Mouse (Mus musculus) left cerebral cortex, postnatal 36 days (tissue): ENCODE results near the gene Lsamp. TPM values are rescaled to one million over a fixed set of nuclear protein-coding genes. Genes with fewer than 3 reads are reported as not detected.
A peak's percentile ranks its signal among the peaks of the same experiment; 100 is the strongest.

Experiments
- DNase-seq, 2 experiments: peaks; one replicate each; pipeline ENCODE4 v3.0.0; 2021 to 2022; ENCODE audit warnings: low spot score in 2 of 2, mixed read lengths in 1 of 2
- intact Hi-C: fragments of 180-260 bp; cut with DNase I; formaldehyde crosslinking; loops from one replicate; pipeline ENCODE4 v1.15.1; 2025
- total RNA-seq, 2 experiments: library from RNA; stranded (reverse); gene quantifications; 2 replicates each; pipeline ENCODE4 v1.2.3; 2021

Lsamp gene
- total RNA-seq, 2 experiments from 2014 or later, result 210 to 260 TPM

DNA sequence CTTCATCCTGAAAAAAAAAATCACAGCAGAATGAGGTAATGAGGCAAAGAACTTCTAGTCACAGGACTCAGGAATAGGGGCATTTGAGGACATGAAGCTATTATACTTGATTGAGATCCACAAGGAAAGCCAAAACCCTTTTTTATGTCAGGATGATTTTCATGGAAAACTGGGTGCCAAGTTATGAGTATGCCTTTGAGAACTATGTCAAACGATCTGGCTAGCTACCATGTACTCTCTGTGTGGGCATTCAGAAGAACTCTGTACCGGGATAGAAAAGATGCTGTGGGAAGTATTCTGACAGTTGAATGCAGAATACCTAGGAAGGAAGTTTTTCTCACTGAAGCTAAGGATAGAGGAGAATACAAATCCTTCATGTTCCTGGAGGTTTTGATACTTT, 1801.4 kb downstream of the Lsamp start:
- intact Hi-C loops, result no loop called here
- DNase-seq, result no peak

DNA sequence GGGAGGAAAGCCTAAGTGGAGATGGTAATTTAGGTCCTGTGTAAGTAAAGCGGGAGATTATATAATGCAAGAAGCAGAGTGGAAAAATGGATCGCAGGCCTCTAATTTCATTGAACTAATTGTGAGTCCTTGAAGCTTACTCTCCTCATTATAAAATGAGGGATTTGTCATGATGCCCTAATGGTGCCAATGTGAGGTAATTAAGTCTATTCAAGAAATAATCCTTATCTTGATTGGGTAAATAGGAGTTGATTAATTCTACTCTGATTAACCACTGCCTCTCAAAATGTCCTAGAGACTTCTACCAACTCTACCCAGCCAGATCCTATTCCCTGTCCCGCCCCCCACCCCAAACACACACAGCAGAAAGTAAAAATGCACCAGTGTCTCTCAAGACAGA, 1802.5 kb downstream of the Lsamp start:
- intact Hi-C loops, result no loop called here
- DNase-seq, result no peak

DNA sequence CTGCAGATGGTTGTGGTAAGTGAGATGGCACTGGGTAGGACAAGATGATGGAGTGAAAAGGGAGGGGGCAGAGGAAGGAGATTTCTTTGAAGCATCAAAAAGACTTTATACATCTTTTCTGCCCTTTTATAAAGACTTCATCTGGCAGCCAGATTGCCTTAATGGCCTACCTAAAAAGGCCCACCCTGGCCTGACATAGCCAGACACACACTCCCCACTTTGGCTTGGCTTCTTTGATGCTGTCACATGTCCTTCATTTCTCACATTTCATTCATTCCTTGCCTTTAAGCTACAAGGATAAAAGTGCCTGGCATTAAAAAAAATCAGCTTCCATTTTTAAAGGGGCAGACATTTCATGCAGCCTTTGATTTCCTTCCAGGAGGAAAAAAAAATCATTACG, 1803.0 kb downstream of the Lsamp start:
- no peak for DNase-seq
- intact Hi-C loops, result no loop called here

DNA sequence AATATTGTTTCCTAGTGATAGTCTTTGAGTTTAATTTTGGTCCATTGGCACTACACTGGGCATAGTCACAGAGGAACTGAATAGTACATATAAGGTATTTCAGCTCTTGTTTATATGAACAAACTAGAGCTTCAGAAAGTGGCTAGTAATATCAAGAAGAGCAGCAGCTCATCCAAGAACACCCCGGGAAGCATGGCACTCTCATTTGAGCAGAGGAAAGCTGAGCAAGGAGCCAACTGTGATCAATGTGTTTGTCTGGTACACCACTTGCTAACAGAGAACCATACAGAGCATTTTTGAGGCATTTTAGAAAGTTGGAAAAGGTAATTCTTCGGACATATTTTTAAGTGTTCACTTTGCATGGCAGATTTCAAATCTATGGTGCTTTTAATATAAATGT, 1805.9 kb downstream of the Lsamp start:
- DNase-seq, result no peak
- intact Hi-C loops, result no loop called here

DNA sequence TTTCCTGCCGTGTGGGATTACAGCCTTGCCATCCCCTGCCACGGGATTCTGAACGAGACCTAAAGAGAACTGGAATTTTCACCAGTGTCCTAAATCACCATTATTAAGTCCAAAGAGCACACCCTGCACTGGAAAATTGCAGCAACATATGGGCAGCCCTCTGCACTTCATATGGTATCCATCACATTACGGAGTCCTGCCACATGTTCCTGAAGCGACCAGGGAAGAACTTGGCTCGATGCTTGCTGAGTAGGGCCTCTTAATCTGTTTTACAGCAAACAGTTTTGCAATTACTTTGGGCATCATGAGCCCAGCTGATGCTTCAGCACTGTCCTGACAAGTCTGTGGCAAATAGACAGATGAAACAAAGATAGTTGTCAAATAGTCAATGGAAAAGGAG, 1836.2 kb downstream of the Lsamp start:
- no peak for DNase-seq
- intact Hi-C loops, result no loop called here

DNA sequence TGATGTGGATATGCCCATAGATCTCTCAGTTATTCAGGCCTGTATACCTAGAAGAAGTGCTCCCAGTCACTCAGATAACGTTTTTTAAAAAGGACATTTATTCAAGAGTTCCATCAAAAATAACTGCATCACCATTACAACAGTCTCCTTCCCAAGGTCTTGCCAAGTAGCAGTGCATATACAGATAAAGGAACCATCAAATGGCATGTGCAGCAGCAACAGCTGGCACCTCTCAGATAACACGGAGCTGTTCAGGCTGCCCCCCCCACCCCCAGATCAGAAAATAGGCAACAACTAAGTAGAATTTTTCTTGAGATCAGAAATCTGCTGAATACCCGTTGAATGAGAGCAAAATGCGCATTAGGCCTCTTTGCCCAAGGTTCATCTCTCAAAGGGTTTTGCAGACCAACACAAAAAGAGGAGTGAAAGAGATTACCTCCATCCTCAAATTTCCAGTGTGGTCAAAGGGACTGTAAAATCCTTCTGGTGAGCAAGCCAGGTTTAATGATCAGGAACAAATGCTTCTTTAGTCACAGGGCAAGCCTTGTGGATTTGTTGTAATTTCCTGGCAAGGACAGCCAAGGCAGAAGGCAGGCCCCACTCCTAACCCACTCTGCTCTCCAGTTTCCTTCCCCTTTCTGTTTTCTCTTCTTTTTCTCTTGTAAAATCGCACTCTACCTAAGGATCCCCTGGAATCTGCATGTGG, 1842.9 kb downstream of the Lsamp start:
- intact Hi-C loops, result loop anchor here (5.0 kb wide), 1 partner anchor 305 kb away; no protein-coding TSS in a partner anchor
- no peak for DNase-seq

DNA sequence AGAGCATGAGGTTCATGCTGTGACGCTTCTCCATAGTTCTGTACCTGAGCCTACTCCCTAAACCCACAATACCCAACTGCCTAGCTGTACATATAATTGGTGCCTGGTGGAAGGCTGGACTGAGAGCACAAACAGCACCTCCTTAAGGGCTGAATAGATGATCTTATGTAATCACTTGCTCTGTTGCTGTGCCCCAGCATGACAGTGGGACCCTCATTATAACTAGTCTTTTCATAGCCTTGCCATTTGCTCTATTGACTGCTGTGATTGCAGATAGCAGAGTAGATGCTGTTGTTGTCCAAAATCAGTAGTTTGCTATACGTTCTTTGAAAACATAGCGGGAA, 1843.4 kb downstream of the Lsamp start:
- intact Hi-C loops, result loop anchor here (5.0 kb wide), 1 partner anchor 305 kb away; no protein-coding TSS in a partner anchor
- no peak for DNase-seq

DNA sequence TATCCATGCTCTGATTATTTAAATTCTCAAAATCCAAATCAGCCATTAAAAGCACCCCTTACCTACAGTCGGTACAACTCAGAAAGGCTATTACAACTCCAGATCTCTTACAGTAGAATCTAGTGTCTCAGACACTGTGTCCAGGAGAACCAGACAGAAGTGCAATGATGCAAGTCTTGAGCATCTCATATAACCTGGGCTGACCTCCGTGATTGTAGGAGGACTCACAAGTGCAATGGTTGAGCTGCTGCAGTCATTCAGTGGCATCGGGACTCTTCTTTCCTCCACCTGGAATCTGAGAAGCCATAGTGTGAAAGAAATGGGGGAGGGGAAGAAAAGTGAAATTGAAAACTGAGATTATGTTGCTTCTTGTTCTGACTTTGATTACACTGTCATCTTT, 1850.5 kb downstream of the Lsamp start:
- intact Hi-C loops, result loop anchor here (5.0 kb wide), 1 partner anchor 302 kb away; no protein-coding TSS in a partner anchor

DNA sequence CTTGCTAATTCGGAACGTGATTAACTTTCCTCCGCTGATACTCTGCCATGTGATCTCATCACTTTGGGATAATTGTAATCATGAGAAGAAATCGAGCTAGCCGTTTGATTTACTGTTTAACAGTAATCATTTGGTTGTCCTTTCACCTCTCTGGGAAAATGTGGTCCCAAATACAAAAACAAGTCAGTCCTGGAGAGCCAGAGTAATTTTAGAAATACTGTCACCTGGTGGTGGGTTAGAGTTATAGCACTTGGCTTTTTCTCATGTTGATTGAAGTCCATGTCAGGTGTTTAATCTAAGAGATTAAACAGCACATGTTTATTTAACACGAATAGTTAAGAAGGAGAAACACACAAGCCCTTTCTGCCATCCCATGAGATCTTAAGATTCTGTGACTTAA, 1851.6 kb downstream of the Lsamp start:
- DNase-seq, result no peak
- intact Hi-C loops, result loop anchor here (2.0 kb wide), 1 partner anchor 577 kb away; no protein-coding TSS in a partner anchor

More for the DNA sequence above, 1850.5 kb downstream of the Lsamp start:
- no peak for DNase-seq

DNA sequence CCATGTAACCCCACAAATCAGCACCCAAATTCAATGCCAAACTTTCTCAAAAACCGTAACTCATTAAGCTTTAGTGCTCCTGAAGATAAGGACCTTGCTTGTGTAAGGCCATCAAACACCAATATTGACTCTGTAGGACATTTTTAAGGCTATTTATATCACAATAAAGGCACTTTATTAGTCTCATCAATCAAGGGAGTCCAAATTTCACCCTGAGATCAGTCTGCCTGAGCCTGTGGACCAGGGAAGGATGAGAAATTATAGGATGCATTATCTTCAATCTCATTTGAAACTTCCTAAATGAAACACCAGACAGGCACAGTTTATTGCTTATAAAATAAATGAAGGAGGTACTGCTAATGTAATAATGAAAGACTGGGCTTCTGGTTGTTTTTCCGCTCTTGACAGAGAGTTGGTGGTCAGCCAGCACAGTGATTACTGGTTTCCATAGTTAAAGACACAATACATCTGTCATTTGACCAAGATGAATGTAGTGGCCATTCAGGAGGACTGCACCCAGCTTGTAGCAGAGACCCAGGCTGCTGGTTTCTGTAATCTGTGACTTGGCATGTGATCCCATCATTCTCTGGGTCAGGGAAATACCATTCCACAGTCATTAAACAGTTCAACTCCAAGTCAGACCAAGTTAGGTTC, 1855.7 kb downstream of the Lsamp start:
- DNase-seq, result no peak
- intact Hi-C loops, result no loop called here

DNA sequence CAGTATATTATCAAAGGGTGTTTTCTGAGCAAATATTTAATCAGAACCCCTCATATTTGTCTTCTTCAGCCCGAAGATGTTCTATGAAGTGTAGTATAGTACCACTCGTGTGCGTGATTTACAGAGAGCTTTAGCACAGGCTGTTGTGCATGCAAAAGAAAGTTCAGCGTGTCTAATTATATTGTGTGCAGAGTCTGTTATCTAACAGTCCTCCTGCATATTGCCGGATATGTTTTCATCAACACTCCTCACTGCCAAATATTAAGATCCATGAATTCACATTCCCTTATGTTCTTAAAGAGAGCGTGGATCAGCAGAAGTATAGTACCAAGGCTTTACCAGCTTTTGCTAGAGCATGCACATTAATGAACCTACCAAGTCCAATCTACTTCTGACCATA, 1862.7 kb downstream of the Lsamp start:
- DNase-seq, result no peak
- intact Hi-C loops, result no loop called here

DNA sequence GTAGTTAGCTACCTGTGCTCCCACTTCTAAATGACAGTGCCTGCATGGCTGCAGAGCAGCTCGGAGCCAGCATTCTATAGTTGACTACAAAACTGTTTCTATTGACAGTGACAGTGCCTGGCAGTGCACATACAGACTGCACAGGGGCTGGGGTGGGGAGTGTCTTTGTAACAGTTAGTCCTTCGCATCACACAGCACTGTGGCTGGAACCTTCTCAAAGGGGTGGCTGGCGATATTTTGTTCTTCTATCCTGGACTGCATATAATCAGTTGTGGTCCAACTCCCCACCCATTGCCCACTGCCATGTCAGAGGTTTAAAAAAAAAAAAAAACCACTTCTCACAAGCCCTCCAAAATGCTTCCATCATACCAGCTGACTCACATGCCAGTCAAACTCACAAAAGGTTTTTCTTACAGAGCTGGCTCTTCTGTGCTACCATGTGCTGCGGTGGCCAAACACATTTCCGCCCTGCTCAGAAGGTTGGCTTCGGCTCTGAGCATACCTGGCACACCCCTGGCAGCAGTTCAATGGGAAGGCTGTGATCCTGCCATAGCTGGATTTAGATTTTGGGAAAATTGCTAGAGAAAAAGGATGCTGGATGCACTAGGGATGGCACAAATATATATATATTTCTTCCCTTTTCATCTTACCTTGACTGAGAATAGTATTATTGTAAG, 1887.9 kb downstream of the Lsamp start:
- intact Hi-C loops, result no loop called here
- DNase-seq, result no peak

DNA sequence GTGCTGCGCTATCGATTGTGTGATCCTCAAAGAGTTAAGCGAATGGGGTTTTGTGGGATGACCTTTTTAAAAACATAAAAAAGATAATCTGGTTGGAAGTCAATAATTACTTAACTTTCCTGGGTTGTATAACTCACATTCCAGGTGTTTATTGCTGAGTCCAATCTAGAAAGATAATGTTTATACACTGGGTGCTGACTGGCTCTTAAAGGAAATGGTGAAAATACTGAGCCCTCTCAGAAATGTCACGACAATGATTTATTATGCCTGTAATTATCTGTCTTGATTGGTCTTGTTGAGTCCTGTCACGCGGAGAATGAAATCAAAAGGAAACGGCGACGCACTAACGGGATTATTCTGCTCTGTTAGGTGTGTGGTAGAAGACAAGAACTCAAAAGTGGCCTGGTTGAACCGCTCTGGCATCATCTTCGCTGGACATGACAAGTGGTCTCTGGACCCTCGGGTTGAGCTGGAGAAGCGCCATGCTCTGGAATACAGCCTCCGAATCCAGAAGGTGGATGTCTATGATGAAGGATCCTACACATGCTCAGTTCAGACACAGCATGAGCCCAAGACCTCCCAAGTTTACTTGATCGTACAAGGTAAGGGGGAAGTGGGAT, 1904.5 kb downstream of the Lsamp start:
- no peak for DNase-seq
- intact Hi-C loops, result no loop called here

DNA sequence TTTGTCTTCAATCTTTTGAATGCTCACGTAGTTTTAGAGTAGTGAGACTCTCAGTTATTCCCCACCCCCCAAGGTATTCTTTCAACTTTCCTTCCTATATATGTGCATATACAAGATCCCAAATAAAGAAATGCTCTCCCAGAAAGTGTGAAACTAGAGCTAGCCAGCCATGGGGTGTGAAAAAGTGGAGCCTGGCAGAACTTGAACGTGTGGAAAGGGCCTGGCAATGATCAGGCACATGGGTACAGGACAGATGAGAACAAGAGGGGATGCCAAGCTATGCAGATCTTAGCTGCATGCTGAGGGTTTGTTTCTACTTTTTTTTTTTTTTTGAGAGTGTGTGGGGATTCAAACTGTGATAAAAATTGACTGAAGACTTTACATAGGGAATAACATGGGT, 1916.6 kb downstream of the Lsamp start:
- intact Hi-C loops, result no loop called here
- DNase-seq, result peak; percentile 49 to 64

DNA sequence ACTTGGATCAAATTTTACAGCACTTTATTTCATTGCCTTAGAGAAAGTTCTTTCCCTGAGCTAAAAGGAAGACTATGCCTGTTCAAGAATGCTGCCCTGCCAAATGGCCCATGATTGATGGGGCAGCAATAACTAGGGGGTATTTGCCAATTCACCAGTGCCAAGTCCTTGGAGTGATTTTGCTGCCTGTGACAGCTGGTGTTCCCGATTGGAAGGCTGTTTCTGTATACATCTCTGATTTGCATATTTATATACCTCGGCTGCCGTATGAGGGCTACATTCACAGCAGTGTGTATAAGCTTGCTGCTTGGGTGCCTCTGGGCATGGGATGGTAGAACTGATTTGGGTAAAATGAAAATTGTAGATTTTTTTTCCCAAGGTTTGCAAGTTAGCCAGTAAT, 1919.5 kb downstream of the Lsamp start:
- intact Hi-C loops, result no loop called here
- peak in 1 of 2 experiments; percentile 17 for DNase-seq

DNA sequence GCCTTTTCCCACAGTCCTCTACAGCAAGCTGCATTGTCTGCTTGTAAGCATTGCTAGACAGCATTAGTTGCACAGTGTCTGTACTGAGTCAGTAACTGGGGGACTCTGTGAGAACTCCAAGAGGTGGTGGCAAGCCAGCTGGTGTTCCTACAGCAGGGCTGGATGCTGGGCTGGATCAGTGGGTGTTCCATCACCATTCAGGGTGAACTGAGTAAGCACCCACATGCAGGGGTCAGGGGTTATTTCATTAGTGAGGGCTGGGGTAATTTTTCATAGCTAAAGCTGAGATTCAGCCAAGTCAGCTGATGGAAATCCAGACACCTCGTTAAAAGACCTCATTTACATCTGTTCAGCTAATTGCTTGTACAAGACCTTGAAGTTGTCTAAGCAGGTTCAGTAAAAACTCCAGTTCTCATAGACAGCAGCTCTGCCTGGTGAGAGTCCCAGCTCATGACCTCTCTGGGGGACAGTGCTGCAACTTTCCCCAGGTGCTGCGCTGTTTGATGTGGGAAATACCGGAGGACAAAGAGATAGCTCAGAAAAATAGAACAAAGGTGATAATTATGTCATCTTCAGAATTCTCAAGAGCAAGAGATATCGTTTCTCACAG, 1928.5 kb downstream of the Lsamp start:
- no peak for DNase-seq
- intact Hi-C loops, result no loop called here

DNA sequence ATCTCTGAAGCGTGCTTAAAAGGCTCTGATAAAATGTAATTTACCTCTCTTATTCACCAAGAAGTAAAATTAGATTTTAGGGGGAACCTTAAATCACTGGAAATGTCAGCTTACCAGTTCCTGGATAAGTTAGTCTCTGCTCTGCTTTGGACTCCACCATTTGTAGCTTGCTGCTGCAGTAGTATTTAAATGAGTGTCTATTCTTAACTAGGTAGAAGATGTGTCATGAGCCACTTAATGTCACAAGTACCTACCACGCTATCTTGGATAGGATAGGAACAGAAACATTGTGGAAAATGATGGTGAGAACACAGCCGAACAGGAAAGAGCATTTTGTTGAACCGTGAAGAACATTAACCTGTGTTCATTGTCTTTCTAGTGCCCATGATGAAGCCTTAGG, 1929.2 kb downstream of the Lsamp start:
- DNase-seq, result no peak

DNA sequence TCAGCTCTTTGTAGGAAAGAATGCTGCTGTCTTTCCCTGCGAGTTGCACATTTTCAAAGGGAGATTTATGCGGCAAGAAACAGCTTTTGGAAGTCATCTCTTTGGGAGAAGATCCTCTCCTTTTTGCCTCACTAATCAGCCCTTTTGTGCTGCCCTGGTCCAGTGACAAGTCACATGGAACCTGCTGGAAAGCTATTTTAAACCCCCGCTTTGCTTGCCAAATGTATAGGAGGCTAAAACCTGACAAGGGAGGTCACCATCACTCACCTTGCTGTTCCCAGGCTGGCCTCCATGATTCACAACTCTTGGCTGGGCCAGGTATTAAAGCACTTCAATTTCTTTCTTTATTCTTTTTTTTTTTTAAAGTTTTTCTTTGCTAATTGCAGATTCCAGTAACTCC, 1932.2 kb downstream of the Lsamp start:
- intact Hi-C loops, result no loop called here
- DNase-seq, result no peak

More for the DNA sequence above, 1929.2 kb downstream of the Lsamp start:
- intact Hi-C loops, result no loop called here

DNA sequence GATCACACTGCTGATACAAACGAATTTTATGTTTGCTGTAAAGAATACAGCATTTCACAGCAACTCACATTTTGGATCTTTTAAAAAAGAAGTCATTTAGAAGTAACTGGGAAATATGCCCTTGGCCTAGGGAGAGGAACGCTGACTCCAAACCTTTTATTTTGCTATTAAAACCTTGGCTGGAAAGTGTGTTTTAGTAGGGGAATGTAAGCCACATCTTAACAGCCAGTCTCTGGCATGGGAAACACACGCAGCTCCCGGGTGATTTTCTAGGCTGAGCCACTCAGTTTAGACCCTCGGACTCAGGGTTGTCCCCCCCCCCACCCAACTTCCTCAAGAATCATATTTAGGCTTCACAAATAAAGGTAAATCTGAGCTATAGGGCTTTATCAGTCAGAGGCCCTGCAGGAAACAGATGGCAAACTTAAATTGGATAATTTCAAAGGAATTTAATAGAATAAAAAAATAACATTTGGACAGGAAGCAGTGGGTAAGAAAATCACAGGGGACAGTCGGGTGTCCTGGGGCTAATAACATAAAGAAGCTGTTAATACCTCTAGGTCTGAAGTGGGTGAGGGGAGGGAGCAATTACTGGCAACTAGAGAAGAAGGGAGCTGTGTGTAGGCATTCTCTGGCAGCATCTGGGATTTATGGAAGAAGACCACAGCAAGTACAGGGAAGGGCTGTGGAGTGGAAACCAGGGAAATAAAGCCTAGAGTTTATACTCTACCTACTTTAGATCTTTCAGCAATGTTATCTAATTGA, 1933.1 kb downstream of the Lsamp start:
- intact Hi-C loops, result no loop called here

More for the DNA sequence above, 1933.1 kb downstream of the Lsamp start:
- no peak for DNase-seq
